Mouse (Mus musculus): ENCODE measurements around the gene Ptprb.

DNA sequence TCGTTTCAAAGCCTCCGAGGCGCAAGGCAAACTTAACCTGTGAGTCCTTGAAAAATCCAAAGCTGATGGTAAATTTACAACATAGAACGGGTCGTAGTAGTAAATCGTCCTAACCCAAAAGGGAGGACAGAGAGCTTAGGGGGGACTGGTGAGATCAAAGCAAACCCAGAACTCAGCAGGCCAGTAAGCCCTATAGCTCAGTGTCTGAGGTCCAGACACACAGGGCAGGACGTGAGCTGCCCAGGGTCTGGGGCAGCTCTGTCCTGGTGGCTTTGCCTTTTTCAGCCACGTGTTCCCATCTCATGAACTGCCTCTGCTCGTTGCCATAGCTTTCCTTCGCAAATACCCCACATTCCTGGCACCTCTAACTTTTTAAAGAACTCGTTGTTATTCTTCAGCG lies 122.7 kb downstream of the Ptprb start:
- TF ChIP-seq CTCF (IDR thresholded peaks at IDR 0.05; ENCODE audit: control insufficient read depth, insufficient read depth, insufficient read length) (no peak), MAX (IDR thresholded peaks at IDR 0.05) (no peak), MYOG (IDR thresholded peaks at IDR 0.05; ENCODE audit: control insufficient read depth, extremely low read depth, insufficient read length) (no peak), USF1 (IDR thresholded peaks at IDR 0.05; ENCODE audit: low read depth) (no peak), CEBPB (IDR thresholded peaks at IDR 0.05; ENCODE audit: low read depth) (no peak)
